Mouse (Mus musculus) hindlimb bud, embryonic 11.5 days (tissue): ENCODE results near the gene Mxd1.

Experiments
- DNase-seq: peaks from one replicate; pipeline ENCODE4 v3.0.0-alpha.2; 2012; ENCODE audit warnings: low read depth, low spot score; ENCODE audit errors: extremely low spot score

Gene Mxd1

GRCm38 (mm10) chr6:86605260-86605659, 63.7 kb downstream of the Mxd1 start:
- no peak for DNase-seq

GRCm38 (mm10) chr6:86599951-86600414, 69.0 kb downstream of the Mxd1 start:
- DNase-seq: no peak

- no peak for DNase-seq
Measured at GRCm38 (mm10) chr6:86599197-86599596, 69.8 kb downstream of the Mxd1 start.

- no peak for DNase-seq
Measured at GRCm38 (mm10) chr6:86598742-86599193, 70.2 kb downstream of the Mxd1 start.
